In the genomic region with DNA sequence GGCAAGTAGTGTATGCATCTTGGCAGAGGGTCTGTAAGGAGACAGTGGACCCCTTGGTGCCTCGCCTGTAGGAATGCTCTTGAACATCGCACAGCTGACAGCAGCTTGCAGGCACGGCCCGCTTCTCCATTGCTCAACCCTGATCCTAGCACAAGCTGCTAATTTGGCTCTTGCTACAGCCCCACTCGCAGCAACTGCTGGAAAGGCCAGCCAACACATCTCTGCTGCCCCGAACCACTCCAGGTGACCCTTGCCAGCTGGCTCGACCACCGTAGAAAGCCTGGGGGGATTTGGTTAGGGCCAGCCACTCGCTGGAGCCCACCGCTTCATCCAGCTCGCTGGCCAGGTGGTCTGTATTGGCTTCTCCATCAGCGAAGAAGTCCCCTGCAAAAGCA, we compare ENCODE assay signal across 11 mouse cellular contexts. TPM values are rescaled to one million over a fixed set of nuclear protein-coding genes. Genes with fewer than 3 reads are reported as not detected.
DNase-seq lines count a peak whose midpoint lies in the region; ATAC-seq and TF ChIP-seq lines count a peak whose summit lies in the region.
"Had no signal": no experiment of that assay in that cellular context is flagged by ENCODE, and none has a peak within 500 bp of the region (broad histone marks: within the 10 kb centered on the region; RNA-seq: fewer than 3 reads in every experiment).

No protein-coding gene starts in this region.

- H3K4me1 ChIP-seq in ES-E14 (ENCODE audit: control insufficient read depth in 2 of 2, insufficient read depth in 2 of 2, low read length in 2 of 2, poor library complexity in 1 of 2) = peaks cover 6 to 15% of the 10 kb centered on the region in 2 experiments
- H3K4me1 ChIP-seq in heart, embryonic 13.5 days = peaks cover 20% of the 10 kb centered on the region; the same call in 1 of the 2 replicates
- H3K4me1 ChIP-seq in liver, embryonic 14.5 days (replicated peaks; ENCODE audit: control insufficient read depth in 2 of 2, insufficient read depth in 2 of 2, low read length in 1 of 2) = no peaks in the 10 kb centered on the region

- no peak overlapping the region for H3K9ac ChIP-seq in ES-E14 (ENCODE audit: insufficient read depth, low read depth, low read length, poor library complexity, severe bottlenecking)
- peak overlapping the region; percentile 77 for H3K9ac ChIP-seq in heart, embryonic 13.5 days
- no peak overlapping the region for H3K9ac ChIP-seq in liver, embryonic 14.5 days (replicated peaks)

- ATAC-seq in heart, embryonic 13.5 days (ENCODE audit: extremely low read depth, insufficient number of reproducible peaks, low FRiP score, low TSS enrichment) = no peak
- ATAC-seq in liver, embryonic 14.5 days (ENCODE audit: insufficient read depth) = no peak
- ATAC-seq in erythroblast, adult 5-6 weeks (replicated peaks; ENCODE audit: low FRiP score, poor library complexity, severe bottlenecking) = no peak

- peak; percentile 54 for DNase-seq in gastrocnemius, adult 2 months
- no peak for DNase-seq in gastrocnemius, postnatal 36 days
- DNase-seq in ES-E14 (ENCODE audit: low read depth, low spot score) = no peak
- DNase-seq in liver, embryonic 14.5 days (ENCODE audit: low read depth in 3 of 3, low spot score in 3 of 3) = no peak
- DNase-seq in frontal cortex, postnatal 36 days (ENCODE audit: low spot score in 2 of 2) = no peak
- no peak for DNase-seq in urinary bladder, adult 2 months (ENCODE audit: low spot score)
- DNase-seq: cerebellum, adult 9-11 months; kidney, postnatal 14 days had no signal

- H3K9me3 ChIP-seq in ES-E14 (ENCODE audit: control insufficient read depth, insufficient read depth, low read depth, low read length) = no peaks in the 10 kb centered on the region
- H3K9me3 ChIP-seq in heart, embryonic 13.5 days = peaks cover 4% of the 10 kb centered on the region; the same call in 1 of the 2 replicates
- H3K9me3 ChIP-seq in liver, embryonic 14.5 days (ENCODE audit: control insufficient read depth, low read length) = no peaks in the 10 kb centered on the region

- no peaks in the 10 kb centered on the region for H3K36me3 ChIP-seq in ES-E14 (ENCODE audit: control insufficient read depth, insufficient read depth, low read length, poor library complexity, severe bottlenecking)
- no peaks in the 10 kb centered on the region for H3K36me3 ChIP-seq in heart, embryonic 13.5 days
- H3K36me3 ChIP-seq in liver, embryonic 14.5 days (replicated peaks; ENCODE audit: control insufficient read depth, insufficient read depth, low read depth) = no peaks in the 10 kb centered on the region

- intact Hi-C loops in gastrocnemius, adult 2 months (cut with DNase I) = loop anchor here (5.0 kb wide), 1 partner anchor 314 kb away; no protein-coding TSS in a partner anchor
- intact Hi-C loops in gastrocnemius, postnatal 36 days (cut with DNase I) = loop anchor here (5.0 to 10.0 kb wide), 3 partner anchors 139 to 542 kb away; no protein-coding TSS in a partner anchor

- WGBS in heart, embryonic 13.5 days = 37% methylated on average over 12 of the region's 12 CpGs
- 32% methylated on average over 12 of the region's 12 CpGs for WGBS in liver, embryonic 14.5 days (ENCODE audit: insufficient replicate concordance)

- peak overlapping the region; percentile 66 for H3K4me3 ChIP-seq in gastrocnemius, adult 2 months
- peak overlapping the region; percentile 20 to 29; a peak in 1 of 4 replicates for H3K4me3 ChIP-seq in ES-E14 (ENCODE audit: insufficient read depth in 1 of 2, low read depth in 1 of 2, low read length in 2 of 2, poor library complexity in 1 of 2, severe bottlenecking in 1 of 2)
- H3K4me3 ChIP-seq in heart, embryonic 13.5 days = peak overlapping the region; percentile 53
- no peak overlapping the region for H3K4me3 ChIP-seq in liver, embryonic 14.5 days (ENCODE audit: insufficient read depth in 1 of 2, low read depth in 2 of 2, low read length in 2 of 2)

- in situ Hi-C loops in ES-E14 (cut with MboI; ENCODE audit: low sequenced_read_pairs in 2 of 2, unreplicated experiment in 2 of 2) = no loop called here

- peak overlapping the region; percentile 78 for H3K4me2 ChIP-seq in heart, embryonic 13.5 days
- H3K4me2 ChIP-seq in liver, embryonic 14.5 days (ENCODE audit: low read depth) = peak overlapping the region; percentile 54

- no peak for TF ChIP-seq EP300 in liver, embryonic 14.5 days (IDR thresholded peaks at IDR 0.05; ENCODE audit: low read depth)

- peaks cover 58% of the 10 kb centered on the region for H3K27me3 ChIP-seq in heart, embryonic 13.5 days (replicated peaks)
- peaks cover 36% of the 10 kb centered on the region for H3K27me3 ChIP-seq in liver, embryonic 14.5 days (ENCODE audit: control insufficient read depth, insufficient read depth, low read length)

- no peak for TF ChIP-seq CTCF in gastrocnemius, adult 2 months (IDR thresholded peaks at IDR 0.05)
- no peak for TF ChIP-seq CTCF in liver, embryonic 14.5 days (IDR thresholded peaks at IDR 0.05; ENCODE audit: low read depth)

- no peak overlapping the region for H3K27ac ChIP-seq in gastrocnemius, adult 2 months
- no peak overlapping the region for H3K27ac ChIP-seq in ES-E14 (ENCODE audit: insufficient read depth, low read depth, low read length, poor library complexity, severe bottlenecking)
- H3K27ac ChIP-seq in heart, embryonic 13.5 days (replicated peaks) = no peak overlapping the region
- H3K27ac ChIP-seq in liver, embryonic 14.5 days = no peak overlapping the region

TF ChIP-seq in ES-E14, 5 proteins besides CTCF, POLR2A, EP300 and RAD21:
- TF ChIP-seq HCFC1 (IDR thresholded peaks at IDR 0.05; ENCODE audit: borderline replicate concordance, insufficient read depth, low read length) (no peak), ZNF384 (IDR thresholded peaks at IDR 0.05; ENCODE audit: low read depth, low read length) (no peak), CHD2 (IDR thresholded peaks at IDR 0.05; ENCODE audit: low read depth, low read length) (no peak), MAFK (IDR thresholded peaks at IDR 0.05; ENCODE audit: insufficient read depth, low read depth, low read length) (no peak), ZC3H11A (IDR thresholded peaks at IDR 0.05; ENCODE audit: borderline replicate concordance, low read depth, low read length) (no peak)

RNA-seq across cellular contexts. Expression of gene Il27ra, which starts 0.6 kb away (rescaled TPM):
- total RNA-seq in gastrocnemius, adult 2 months (2021) = under 1 TPM; 0.36 to 0.61 TPM
- total RNA-seq in gastrocnemius, postnatal 36 days (2021) = under 1 TPM; 0.15 to 0.52 TPM
- 0.89 and 3.6 TPM in 2 replicates for total RNA-seq in ES-E14 (2012; rRNA removed)
- polyA plus RNA-seq in heart, embryonic 13.5 days (2015; fragmentation: Nextera tagmentation; extraction: Ambion mirVana) = 4.6 and 5.4 TPM in 2 replicates
- 0.56 and 0.70 TPM in 2 replicates for polyA plus RNA-seq in liver, embryonic 14.5 days (2012; rRNA removed)
- polyA plus RNA-seq in liver, embryonic 14.5 days (2014; fragmentation: Nextera tagmentation; extraction: Ambion mirVana) = 0.32 and 0.45 TPM in 2 replicates
- 0.63 and 0.96 TPM in 2 replicates for total RNA-seq in erythroblast, adult 5-6 weeks (2015; ENCODE audit: low replicate concordance)
- 0.17 TPM in 1 of 2 replicates, not detected in the other for total RNA-seq in erythroblast, adult 5-6 weeks (2017; ENCODE audit: low replicate concordance)
- 2.0 and 2.1 TPM in 2 replicates for polyA plus RNA-seq in urinary bladder, adult 2 months (2012; rRNA removed)

RNA-seq across cellular contexts. Expression of gene Rln3, which starts 1.9 kb away (rescaled TPM):
- not detected for total RNA-seq in gastrocnemius, adult 2 months (2021)
- total RNA-seq in gastrocnemius, postnatal 36 days (2021) = not detected
- total RNA-seq in ES-E14 (2012; rRNA removed) = 7.3 and 26.6 TPM in 2 replicates
- 0.25 TPM in 1 of 2 replicates, not detected in the other for polyA plus RNA-seq in heart, embryonic 13.5 days (2015; fragmentation: Nextera tagmentation; extraction: Ambion mirVana)
- not detected in 2 replicates for polyA plus RNA-seq in liver, embryonic 14.5 days (2012; rRNA removed)
- polyA plus RNA-seq in liver, embryonic 14.5 days (2014; fragmentation: Nextera tagmentation; extraction: Ambion mirVana) = not detected in 2 replicates
- total RNA-seq in erythroblast, adult 5-6 weeks (2015; ENCODE audit: low replicate concordance) = not detected in 2 replicates
- not detected in 2 replicates for total RNA-seq in erythroblast, adult 5-6 weeks (2017; ENCODE audit: low replicate concordance)
- 0.21 and 0.30 TPM in 2 replicates for polyA plus RNA-seq in urinary bladder, adult 2 months (2012; rRNA removed)
- polyA plus RNA-seq: C2C12 had no signal

RNA-seq across cellular contexts. Expression of gene Palm3, which starts 21.7 kb away (rescaled TPM):
- total RNA-seq in gastrocnemius, adult 2 months (2021) = under 1 TPM in 1 of 2 experiments, not detected in 1; 0.31 TPM
- under 1 TPM; 0.10 to 0.12 TPM for total RNA-seq in gastrocnemius, postnatal 36 days (2021)
- 25.5 and 29.0 TPM in 2 replicates for total RNA-seq in ES-E14 (2012; rRNA removed)
- polyA plus RNA-seq in heart, embryonic 13.5 days (2015; fragmentation: Nextera tagmentation; extraction: Ambion mirVana) = 1.2 and 1.6 TPM in 2 replicates
- 0.11 and 0.19 TPM in 2 replicates for polyA plus RNA-seq in liver, embryonic 14.5 days (2012; rRNA removed)
- polyA plus RNA-seq in liver, embryonic 14.5 days (2014; fragmentation: Nextera tagmentation; extraction: Ambion mirVana) = 0.09 TPM in 1 of 2 replicates, not detected in the other
- not detected in 2 replicates for total RNA-seq in erythroblast, adult 5-6 weeks (2015; ENCODE audit: low replicate concordance)
- not detected in 2 replicates for total RNA-seq in erythroblast, adult 5-6 weeks (2017; ENCODE audit: low replicate concordance)
- polyA plus RNA-seq in urinary bladder, adult 2 months (2012; rRNA removed) = 0.21 and 0.24 TPM in 2 replicates

RNA-seq across cellular contexts. Expression of gene Gm10643, which starts 22.0 kb away (rescaled TPM):
- 1 to 10 TPM in 1 of 2 experiments, under 1 TPM in 1; 0.84 to 1.2 TPM for total RNA-seq in gastrocnemius, adult 2 months (2021)
- 1 to 10 TPM; 1.6 to 1.7 TPM for total RNA-seq in gastrocnemius, postnatal 36 days (2021)
- total RNA-seq in ES-E14 (2012; rRNA removed) = 1.5 and 1.7 TPM in 2 replicates
- polyA plus RNA-seq in heart, embryonic 13.5 days (2015; fragmentation: Nextera tagmentation; extraction: Ambion mirVana) = 0.86 and 0.93 TPM in 2 replicates
- 0.08 and 0.22 TPM in 2 replicates for polyA plus RNA-seq in liver, embryonic 14.5 days (2012; rRNA removed)
- 0.16 TPM in 1 of 2 replicates, not detected in the other for polyA plus RNA-seq in liver, embryonic 14.5 days (2014; fragmentation: Nextera tagmentation; extraction: Ambion mirVana)
- total RNA-seq in erythroblast, adult 5-6 weeks (2015; ENCODE audit: low replicate concordance) = not detected in 2 replicates
- not detected in 2 replicates for total RNA-seq in erythroblast, adult 5-6 weeks (2017; ENCODE audit: low replicate concordance)
- polyA plus RNA-seq in urinary bladder, adult 2 months (2012; rRNA removed) = 2.0 and 2.3 TPM in 2 replicates

RNA-seq across cellular contexts. Expression of gene Rfx1, which starts 23.7 kb away (rescaled TPM):
- 1 to 10 TPM; 4.4 to 4.7 TPM for total RNA-seq in gastrocnemius, adult 2 months (2021)
- 1 to 10 TPM; 4.7 TPM for total RNA-seq in gastrocnemius, postnatal 36 days (2021)
- 16.2 and 22.3 TPM in 2 replicates for total RNA-seq in ES-E14 (2012; rRNA removed)
- 5.7 and 5.8 TPM in 2 replicates for polyA plus RNA-seq in heart, embryonic 13.5 days (2015; fragmentation: Nextera tagmentation; extraction: Ambion mirVana)
- 4.6 and 5.0 TPM in 2 replicates for polyA plus RNA-seq in liver, embryonic 14.5 days (2012; rRNA removed)
- 1.5 and 2.6 TPM in 2 replicates for polyA plus RNA-seq in liver, embryonic 14.5 days (2014; fragmentation: Nextera tagmentation; extraction: Ambion mirVana)
- 2.1 and 3.1 TPM in 2 replicates for total RNA-seq in erythroblast, adult 5-6 weeks (2015; ENCODE audit: low replicate concordance)
- 1.4 and 3.5 TPM in 2 replicates for total RNA-seq in erythroblast, adult 5-6 weeks (2017; ENCODE audit: low replicate concordance)
- polyA plus RNA-seq in urinary bladder, adult 2 months (2012; rRNA removed) = 8.0 and 11.0 TPM in 2 replicates

Comparison
In these comparisons a context has a peak if more than half of its experiments do, and no peak if none do; other contexts are left out.
1. H3K4me3 ChIP-seq: peak in gastrocnemius, adult 2 months (single experiment), ES-E14 (2 of 2) and heart, embryonic 13.5 days (single experiment); none in liver, embryonic 14.5 days (0 of 2).
2. RNA of gene Palm3, which starts 21.7 kb away (total RNA-seq): 25.5 to 29.0 TPM in ES-E14; 0.31 TPM in gastrocnemius, adult 2 months, 0.10 to 0.12 TPM in gastrocnemius, postnatal 36 days and not detected in erythroblast, adult 5-6 weeks; every median in the first group is over 10 times any median in the second.